Mouse (Mus musculus) urinary bladder, postnatal 14 days (tissue): ENCODE data around the gene Gm37240.

ENCODE experiments used
- DNase-seq: peaks from one replicate; pipeline ENCODE4 v3.0.0; 2021; ENCODE audit warnings: low spot score

Gm37240 gene

GRCm38 (mm10) chr3:85827283-85827682 lies 60.0 kb downstream of the Gm37240 start:
- no peak for DNase-seq

GRCm38 (mm10) chr3:85820839-85821548 lies 66.3 kb downstream of the Gm37240 start:
- DNase-seq, result no peak

GRCm38 (mm10) chr3:85819319-85819718 lies 68.0 kb downstream of the Gm37240 start:
- no peak for DNase-seq

- DNase-seq, result no peak
Observed at GRCm38 (mm10) chr3:85817191-85817590, 70.1 kb downstream of the Gm37240 start, which contains the start of gene Fam160a1. Fam160a1 (minus strand) TSS chr3:85817291.

GRCm38 (mm10) chr3:85814241-85814640 lies 73.1 kb downstream of the Gm37240 start:
- peak; percentile 70 for DNase-seq

GRCm38 (mm10) chr3:85813101-85814014 lies 74.0 kb downstream of the Gm37240 start:
- peak; percentile 8 for DNase-seq

GRCm38 (mm10) chr3:85812010-85812409 lies 75.3 kb downstream of the Gm37240 start:
- no peak for DNase-seq

- DNase-seq, result no peak
Observed at GRCm38 (mm10) chr3:85793166-85793565, 94.2 kb downstream of the Gm37240 start.

GRCm38 (mm10) chr3:85789748-85790147 lies 97.6 kb downstream of the Gm37240 start:
- DNase-seq, result no peak

- no peak for DNase-seq
Observed at GRCm38 (mm10) chr3:85786501-85786900, 100.8 kb downstream of the Gm37240 start.

- no peak for DNase-seq
Observed at GRCm38 (mm10) chr3:85780906-85781305, 106.4 kb downstream of the Gm37240 start.

- DNase-seq, result no peak
Observed at GRCm38 (mm10) chr3:85780332-85780731, 107.0 kb downstream of the Gm37240 start.

GRCm38 (mm10) chr3:85777841-85778240 lies 109.5 kb downstream of the Gm37240 start:
- no peak for DNase-seq

GRCm38 (mm10) chr3:85777356-85777755 lies 110.0 kb downstream of the Gm37240 start:
- no peak for DNase-seq

GRCm38 (mm10) chr3:85776707-85777106 lies 110.6 kb downstream of the Gm37240 start:
- DNase-seq, result no peak

GRCm38 (mm10) chr3:85776126-85776525 lies 111.2 kb downstream of the Gm37240 start:
- no peak for DNase-seq

- DNase-seq, result peak; percentile 26
Observed at GRCm38 (mm10) chr3:85773886-85774285, 113.4 kb downstream of the Gm37240 start.

GRCm38 (mm10) chr3:85773425-85773824 lies 113.9 kb downstream of the Gm37240 start:
- no peak for DNase-seq

- DNase-seq, result no peak
Observed at GRCm38 (mm10) chr3:85764937-85765337, 122.4 kb downstream of the Gm37240 start.

GRCm38 (mm10) chr3:85764008-85764834 lies 123.1 kb downstream of the Gm37240 start:
- DNase-seq, result no peak

GRCm38 (mm10) chr3:85757944-85758343 lies 129.4 kb downstream of the Gm37240 start:
- no peak for DNase-seq

GRCm38 (mm10) chr3:85757435-85757834 lies 129.9 kb downstream of the Gm37240 start:
- no peak for DNase-seq
